Mouse (Mus musculus) neural tube, embryonic 11.5 days (tissue): ENCODE measurements at regions not wholly inside any gene's neighbourhood (a gene's known extent, or its start where the extent isn't known, plus 50 kb on each side); places are given as distances from the start of the nearest gene placed in this dataset.

Experiments
- ATAC-seq: fragments of 200-750 bp; cut with Nextera tagmentation; 2 replicates; pipeline ENCODE4 v1.8.0; 2017; ENCODE audit warnings: moderate number of reproducible peaks, mild to moderate bottlenecking, moderate TSS enrichment, moderate library complexity; ENCODE audit not compliant: insufficient read depth, low FRiP score, low TSS enrichment
- DNase-seq: peaks from one replicate; pipeline ENCODE4 v3.0.0-alpha.2; 2015; ENCODE audit warnings: low spot score
- H3K27ac ChIP-seq: fragments of 300-500 bp; sonication (generic); 2 replicates; pipeline ENCODE4 v1.5.1; 2014; ENCODE audit warnings: low read depth, mild to moderate bottlenecking, low read length
- H3K27me3 ChIP-seq: fragments of 300-500 bp; sonication (generic); 2 replicates; pipeline ENCODE4 v1.6.1; 2014; ENCODE audit warnings: mild to moderate bottlenecking, low read length, mixed read lengths; ENCODE audit not compliant: control insufficient read depth, insufficient read depth
- H3K36me3 ChIP-seq: fragments of 300-500 bp; sonication (generic); 2 replicates; pipeline ENCODE4 v1.6.1; 2014; ENCODE audit warnings: mild to moderate bottlenecking, low read length, moderate library complexity, mixed read lengths; ENCODE audit not compliant: control insufficient read depth, insufficient read depth
- H3K4me1 ChIP-seq: fragments of 300-500 bp; sonication (generic); 2 replicates; pipeline ENCODE4 v1.6.1; 2014; ENCODE audit warnings: low read length, mixed read lengths; ENCODE audit not compliant: control insufficient read depth, insufficient read depth
- H3K4me2 ChIP-seq: fragments of 300-500 bp; sonication (generic); 2 replicates; pipeline ENCODE4 v1.6.1; 2014; ENCODE audit warnings: low read depth, mild to moderate bottlenecking, moderate library complexity
- H3K4me3 ChIP-seq: fragments of 300-500 bp; sonication (generic); 2 replicates; pipeline ENCODE4 v1.5.1; 2014; ENCODE audit warnings: low read depth, low read length
- H3K9ac ChIP-seq: fragments of 300-500 bp; sonication (generic); 2 replicates; pipeline ENCODE4 v1.6.1; 2014; ENCODE audit warnings: mild to moderate bottlenecking, low read length
- H3K9me3 ChIP-seq: fragments of 300-500 bp; sonication (generic); 2 replicates; pipeline ENCODE4 v1.6.1; 2016; ENCODE audit warnings: low read length; ENCODE audit not compliant: control insufficient read depth
- WGBS: fragments of 180-500 bp; shearing (Covaris S2); extraction: QIAGEN DNeasy Blood & Tissue Kit; methylation state at CpG from one replicate; pipeline ENCODE4 v1.1.7; 2014; 5-methylcytosine and 5-hydroxymethylcytosine counted together

DNA sequence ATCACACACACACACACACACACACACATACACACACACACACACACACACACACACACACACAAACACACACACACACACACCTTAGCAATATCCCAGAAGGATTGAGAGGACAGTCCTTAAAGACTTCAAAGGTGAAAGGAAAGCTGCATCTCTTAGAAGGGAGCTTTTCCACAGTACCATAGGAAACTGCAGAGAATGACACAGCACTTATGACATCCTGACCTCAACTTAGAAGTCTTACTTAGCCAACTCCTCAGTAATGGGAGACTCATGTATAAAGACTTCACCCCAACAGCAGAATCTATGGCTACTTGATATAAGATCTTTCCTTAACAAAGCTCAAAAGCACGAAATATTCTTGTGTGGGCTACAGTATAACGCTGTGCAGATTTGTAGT is 601.8 kb upstream of the Arpp21 start:
- DNase-seq = no peak
- no peaks in the 10 kb centered on the region for H3K9me3 ChIP-seq
- WGBS = 88% methylated on average over 2 of the region's 2 CpGs

DNA sequence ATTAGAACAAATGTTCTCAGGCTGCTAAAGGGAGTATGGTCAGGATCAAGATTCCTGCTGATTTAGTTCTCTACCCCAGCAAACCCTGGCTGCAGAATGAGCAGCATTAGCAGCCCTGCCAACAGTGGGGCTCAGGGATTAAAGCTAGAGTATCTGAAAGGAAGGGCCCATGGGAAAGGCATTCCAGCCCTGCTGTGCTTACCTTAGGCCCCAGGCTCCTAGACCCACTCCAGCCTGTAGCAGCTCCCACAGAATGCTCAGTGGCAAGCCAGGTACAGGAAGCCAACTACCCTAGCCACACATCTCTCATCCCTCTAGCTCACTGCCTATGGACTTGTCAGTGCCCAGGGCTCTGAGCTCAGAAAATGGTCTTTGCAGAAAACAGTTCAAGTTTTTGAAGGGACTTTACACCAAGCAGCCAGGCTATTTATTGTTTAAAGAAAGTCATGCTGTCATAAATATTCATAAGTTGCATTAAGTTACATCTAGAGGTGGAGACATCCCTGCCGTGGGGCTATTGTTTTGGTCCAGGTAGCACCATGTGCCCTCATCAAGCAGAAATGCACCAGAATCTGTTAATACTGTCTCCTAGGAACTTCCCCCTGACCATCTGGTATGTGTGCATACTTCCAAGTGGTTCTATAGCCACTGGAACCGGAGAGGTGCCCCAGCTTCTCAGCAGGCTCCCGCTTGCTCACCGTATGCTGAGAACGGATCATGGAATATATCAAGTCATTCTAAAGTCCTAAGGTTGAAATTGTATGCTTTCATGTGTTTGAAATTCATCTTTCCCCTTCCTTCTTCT is 598.9 kb upstream of the Arpp21 start:
- ATAC-seq (no peak), DNase-seq (no peak)
- H3K4me3 ChIP-seq = no peak overlapping the region
- 78% methylated on average over 5 of the region's 5 CpGs for WGBS
- H3K4me2 ChIP-seq = no peak overlapping the region
- no peaks in the 10 kb centered on the region for H3K36me3 ChIP-seq
- no peak overlapping the region for H3K9ac ChIP-seq
- H3K27ac ChIP-seq = no peak overlapping the region
- H3K27me3 ChIP-seq = no peaks in the 10 kb centered on the region
- no peaks in the 10 kb centered on the region for H3K4me1 ChIP-seq
- H3K9me3 ChIP-seq = no peaks in the 10 kb centered on the region

More for the DNA sequence above, 601.8 kb upstream of the Arpp21 start:
- Histone ChIP-seq H3K9ac (no peak overlapping the region), H3K4me2 (no peak overlapping the region), H3K27me3 (no peaks in the 10 kb centered on the region), H3K36me3 (no peaks in the 10 kb centered on the region), H3K4me3 (no peak overlapping the region), H3K4me1 (no peaks in the 10 kb centered on the region), H3K27ac (no peak overlapping the region)
- no peak for ATAC-seq

DNA sequence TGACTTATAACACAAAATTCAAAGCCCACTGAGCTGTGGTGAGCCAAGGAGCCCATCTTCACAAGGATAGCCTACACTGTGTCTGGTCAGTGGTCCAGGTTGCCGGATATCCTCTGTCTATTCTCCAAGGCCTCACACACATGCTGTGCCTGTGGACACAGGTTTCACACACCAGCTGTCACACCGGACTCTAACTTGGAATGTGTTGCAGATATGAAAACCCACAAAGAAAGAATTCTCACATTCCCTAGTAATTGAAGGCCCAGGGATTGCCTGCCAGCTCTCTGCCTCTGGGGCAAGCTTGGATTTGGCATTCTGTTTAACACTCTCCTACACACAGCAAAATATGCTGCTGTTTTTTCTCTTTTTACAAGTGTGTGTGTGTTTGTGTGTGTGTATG is 595.4 kb upstream of the Arpp21 start:
- Histone ChIP-seq H3K9me3 (no peaks in the 10 kb centered on the region), H3K36me3 (no peaks in the 10 kb centered on the region), H3K27ac (no peak overlapping the region), H3K9ac (no peak overlapping the region), H3K4me1 (no peaks in the 10 kb centered on the region), H3K4me3 (no peak overlapping the region), H3K27me3 (no peaks in the 10 kb centered on the region), H3K4me2 (no peak overlapping the region)
- DNase-seq (no peak), ATAC-seq (no peak)
- WGBS = 76% methylated on average over 2 of the region's 2 CpGs

DNA sequence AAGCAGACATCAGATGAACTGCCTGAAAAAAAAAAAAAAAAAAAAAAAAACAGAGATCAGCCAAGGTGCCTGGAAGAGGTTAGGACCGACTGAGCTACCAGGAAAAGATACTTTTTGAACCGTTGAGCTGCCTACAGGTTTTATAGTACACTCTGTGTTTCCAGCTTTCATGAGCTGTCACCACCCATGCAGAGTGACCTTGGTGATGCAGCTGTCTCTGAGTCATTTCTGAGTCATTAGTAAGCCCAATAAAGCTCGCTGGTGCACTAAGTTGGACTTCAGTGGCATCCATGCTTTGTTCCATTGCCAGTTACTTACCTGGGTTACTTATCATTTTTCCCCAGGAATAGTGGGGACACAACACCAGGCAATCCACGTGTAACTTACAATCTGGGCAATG is 592.9 kb upstream of the Arpp21 start:
- Histone ChIP-seq H3K9ac (no peak overlapping the region), H3K4me1 (no peaks in the 10 kb centered on the region), H3K27ac (no peak overlapping the region), H3K36me3 (no peaks in the 10 kb centered on the region), H3K9me3 (no peaks in the 10 kb centered on the region), H3K4me2 (no peak overlapping the region), H3K4me3 (no peak overlapping the region), H3K27me3 (no peaks in the 10 kb centered on the region)
- DNase-seq (no peak), ATAC-seq (no peak)
- 77% methylated on average over 4 of the region's 4 CpGs for WGBS

GRCm38 (mm10) chr9:112826592-112826991 is 590.9 kb upstream of the Arpp21 start:
- 36% methylated on average over 5 of the region's 5 CpGs for WGBS
- no peak overlapping the region for H3K9ac ChIP-seq
- no peak for ATAC-seq

GRCm38 (mm10) chr9:112821940-112822339 is 586.2 kb upstream of the Arpp21 start:
- H3K9ac ChIP-seq = no peak overlapping the region
- ATAC-seq = no peak
- H3K27ac ChIP-seq = no peak overlapping the region
- H3K4me3 ChIP-seq = no peak overlapping the region
- no peaks in the 10 kb centered on the region for H3K4me1 ChIP-seq
- H3K36me3 ChIP-seq = no peaks in the 10 kb centered on the region
- 94% methylated on average over 1 of the region's 1 CpGs for WGBS
- no peaks in the 10 kb centered on the region for H3K9me3 ChIP-seq
- no peak overlapping the region for H3K4me2 ChIP-seq
- no peaks in the 10 kb centered on the region for H3K27me3 ChIP-seq
- no peak for DNase-seq

More at GRCm38 (mm10) chr9:112826592-112826991, 590.9 kb upstream of the Arpp21 start:
- Histone ChIP-seq H3K9me3 (no peaks in the 10 kb centered on the region), H3K4me1 (no peaks in the 10 kb centered on the region), H3K27ac (no peak overlapping the region), H3K4me2 (no peak overlapping the region), H3K4me3 (no peak overlapping the region), H3K36me3 (no peaks in the 10 kb centered on the region), H3K27me3 (no peaks in the 10 kb centered on the region)
- no peak for DNase-seq

- no peaks in the 10 kb centered on the region for H3K9me3 ChIP-seq
- H3K27me3 ChIP-seq = no peaks in the 10 kb centered on the region
- no peak overlapping the region for H3K4me3 ChIP-seq
- no peak overlapping the region for H3K27ac ChIP-seq
- 56% methylated on average over 1 of the region's 1 CpGs for WGBS
- no peaks in the 10 kb centered on the region for H3K4me1 ChIP-seq
- DNase-seq (no peak), ATAC-seq (no peak)
- no peak overlapping the region for H3K4me2 ChIP-seq
- no peak overlapping the region for H3K9ac ChIP-seq
- H3K36me3 ChIP-seq = no peaks in the 10 kb centered on the region
These were observed 576.2 kb upstream of the Arpp21 start for GRCm38 (mm10) chr9:112811946-112812345.

DNA sequence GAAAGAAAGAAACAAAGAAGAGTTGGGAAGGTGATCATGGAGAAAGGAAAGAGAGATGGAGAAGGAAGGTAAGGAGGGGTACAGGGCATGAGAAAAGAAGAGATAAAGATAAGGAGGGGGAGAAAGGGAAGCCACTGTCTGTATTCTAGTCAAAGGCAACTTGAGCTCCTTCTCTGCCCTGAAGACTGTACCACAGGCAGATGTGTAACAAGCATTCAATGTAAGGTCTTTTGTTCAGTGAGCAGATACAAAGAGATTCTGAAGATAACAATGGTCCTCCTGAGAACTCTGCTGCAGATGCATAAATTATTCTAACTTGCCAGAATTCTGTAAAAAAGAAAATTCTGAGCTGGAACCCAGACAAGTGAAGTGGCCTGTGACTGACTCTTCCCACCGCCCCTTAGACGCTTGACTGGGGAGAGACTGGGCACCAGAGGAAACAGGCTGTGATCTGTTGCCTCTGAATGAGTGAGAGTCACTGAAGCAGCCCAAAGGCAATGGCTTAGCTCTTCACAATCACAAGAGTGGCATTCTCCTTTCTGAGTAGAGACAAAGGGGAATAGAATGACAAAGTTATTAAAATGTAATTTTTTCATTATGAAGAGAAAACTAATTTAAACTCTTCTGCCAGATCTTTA is 564.0 kb upstream of the Arpp21 start:
- Histone ChIP-seq H3K36me3 (no peaks in the 10 kb centered on the region), H3K4me2 (no peak overlapping the region), H3K27ac (no peak overlapping the region), H3K4me1 (no peaks in the 10 kb centered on the region), H3K9me3 (no peaks in the 10 kb centered on the region), H3K4me3 (no peak overlapping the region), H3K27me3 (no peaks in the 10 kb centered on the region), H3K9ac (no peak overlapping the region)
- ATAC-seq (no peak; the same call in 1 of the 2 replicates), DNase-seq (no peak)
- 44% methylated on average over 2 of the region's 2 CpGs for WGBS

DNA sequence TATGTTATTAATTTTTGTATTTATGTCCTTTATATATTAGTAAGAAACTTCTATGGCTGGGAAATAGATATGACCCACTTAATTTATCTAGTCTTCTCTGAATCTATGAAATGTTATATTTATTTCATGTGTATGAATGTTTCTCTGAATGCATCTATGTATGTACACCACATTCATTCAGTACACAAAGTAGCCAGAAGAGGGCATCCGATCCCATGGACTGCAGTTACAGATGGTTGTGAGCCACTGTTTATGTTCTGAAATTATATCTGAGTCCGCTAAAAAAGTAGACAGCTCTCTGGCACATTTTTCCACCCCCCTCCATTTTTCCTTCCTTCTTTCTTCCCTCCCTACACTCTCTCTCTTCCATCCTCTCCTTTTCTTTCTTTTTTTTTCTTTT is 557.8 kb upstream of the Arpp21 start:
- no peak overlapping the region for H3K4me3 ChIP-seq
- no peaks in the 10 kb centered on the region for H3K9me3 ChIP-seq
- no peaks in the 10 kb centered on the region for H3K36me3 ChIP-seq
- no peaks in the 10 kb centered on the region for H3K27me3 ChIP-seq
- H3K4me2 ChIP-seq = no peak overlapping the region
- no peak overlapping the region for H3K9ac ChIP-seq
- 81% methylated on average over 2 of the region's 2 CpGs for WGBS
- DNase-seq (peak; percentile 25), ATAC-seq (no peak)
- H3K27ac ChIP-seq = no peak overlapping the region
- no peaks in the 10 kb centered on the region for H3K4me1 ChIP-seq
